Mouse (Mus musculus) heart, adult 2 months (tissue): Measurements from ENCODE around the gene Magi2. TPM values are rescaled to one million over a fixed set of nuclear protein-coding genes. Genes with fewer than 3 reads are reported as not detected.

ENCODE experiments used
- DNase-seq, 2 experiments: peaks; one replicate each; pipeline ENCODE4 v3.0.0; 2021
- H3K27ac ChIP-seq: fragments of 200-600 bp; 2 replicates; pipeline ENCODE4 v1.8.1; 2022
- H3K27me3 ChIP-seq: fragments of 200-500 bp; 2 replicates; pipeline ENCODE4 v1.6.1; 2012; ENCODE audit warnings: mild to moderate bottlenecking, low read length, inconsistent platforms, mixed read lengths; ENCODE audit not compliant: control insufficient read depth, insufficient read depth
- H3K36me3 ChIP-seq: fragments of 200-500 bp; 2 replicates; pipeline ENCODE4 v1.6.1; 2012; ENCODE audit warnings: low read length, inconsistent platforms; ENCODE audit not compliant: control insufficient read depth, insufficient read depth
- H3K4me1 ChIP-seq: fragments of 200-500 bp; 2 replicates; pipeline ENCODE4 v1.6.1; 2011; ENCODE audit warnings: low read length; ENCODE audit not compliant: control insufficient read depth, insufficient read depth
- H3K4me3 ChIP-seq: fragments of 200-600 bp; 2 replicates; pipeline ENCODE4 v1.8.1; 2022
- H3K79me2 ChIP-seq: fragments of 200-500 bp; replicated peaks from 2 replicates; pipeline ENCODE4 v1.6.1; 2012; ENCODE audit warnings: mild to moderate bottlenecking, inconsistent platforms, low read length, moderate library complexity, mixed read lengths; ENCODE audit not compliant: control insufficient read depth, insufficient read depth
- H3K9ac ChIP-seq: fragments of 200-500 bp; 2 replicates; pipeline ENCODE4 v1.6.1; 2012; ENCODE audit warnings: low read depth, mild to moderate bottlenecking, control low read depth, inconsistent platforms, low read length, mixed read lengths
- CTCF ChIP-seq: fragments of 200-600 bp; IDR thresholded peaks from 2 replicates; pipeline ENCODE4 v1.8.1; 2022; ENCODE audit warnings: antibody characterized with exemption, mild to moderate bottlenecking, moderate library complexity
- EP300 ChIP-seq: fragments of 200-500 bp; IDR thresholded peaks from 2 replicates; pipeline ENCODE4 v1.6.1; 2011; ENCODE audit warnings: low read depth, low read length, control low read depth; ENCODE audit not compliant: insufficient read depth
- POLR2A ChIP-seq: fragments of 200-500 bp; IDR thresholded peaks from 2 replicates; pipeline ENCODE4 v1.6.1; 2011; ENCODE audit warnings: mild to moderate bottlenecking, low read depth, low read length, control low read depth; ENCODE audit not compliant: insufficient read depth
- WGBS: fragments of 180-500 bp; shearing (Covaris S2); methylation state at CpG from one replicate; pipeline ENCODE4 v1.1.7; 2018; 5-methylcytosine and 5-hydroxymethylcytosine counted together
- intact Hi-C: fragments of 180-260 bp; cut with DNase I; formaldehyde crosslinking; loops from one replicate; pipeline ENCODE4 v1.15.1; 2025
- polyA plus RNA-seq: library from polyadenylated mRNA; depleted of rRNA; stranded (reverse); fragments of >200 nt; gene quantifications from 2 replicates; pipeline ENCODE4 v1.2.3, GENCODE M21; 2012
- total RNA-seq, 2 experiments: library from RNA; stranded (reverse); gene quantifications; 2 replicates each; pipeline ENCODE4 v1.2.3; 2021

Gene Magi2
- total and polyA plus RNA-seq, 3 experiments, result 2.0 to 8.2 (median 7.0) TPM

DNA sequence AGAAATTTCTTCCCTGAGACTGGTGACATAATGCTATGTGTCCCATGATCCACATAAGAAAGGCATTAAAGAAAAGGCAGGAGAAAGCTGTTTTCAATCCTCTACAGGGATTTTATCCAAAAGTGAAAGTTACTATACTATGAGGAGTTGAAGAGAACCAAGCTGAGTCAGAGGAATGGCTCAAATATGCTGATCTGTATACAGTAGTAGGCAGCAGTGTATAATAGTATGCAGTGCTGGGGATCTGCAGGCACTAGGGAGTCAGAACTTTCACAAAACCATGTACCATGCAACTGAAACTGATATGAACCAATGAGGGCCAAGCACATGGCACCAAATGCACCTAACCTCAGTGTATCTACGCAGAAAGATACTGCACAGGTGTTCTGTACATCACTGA, 855.5 kb downstream of the Magi2 start:
- no peak overlapping the region for H3K27ac ChIP-seq
- H3K9ac ChIP-seq, result no peak overlapping the region
- H3K36me3 ChIP-seq, result no peaks in the 10 kb centered on the region
- TF ChIP-seq CTCF (no peak), POLR2A (no peak), EP300 (no peak)
- DNase-seq, result no peak
- no peaks in the 10 kb centered on the region for H3K27me3 ChIP-seq
- WGBS, result 91% methylated on average over 1 of the region's 1 CpGs
- H3K4me3 ChIP-seq, result no peak overlapping the region
- intact Hi-C loops, result no loop called here
- H3K4me1 ChIP-seq, result no peaks in the 10 kb centered on the region
- no peaks in the 10 kb centered on the region for H3K79me2 ChIP-seq

DNA sequence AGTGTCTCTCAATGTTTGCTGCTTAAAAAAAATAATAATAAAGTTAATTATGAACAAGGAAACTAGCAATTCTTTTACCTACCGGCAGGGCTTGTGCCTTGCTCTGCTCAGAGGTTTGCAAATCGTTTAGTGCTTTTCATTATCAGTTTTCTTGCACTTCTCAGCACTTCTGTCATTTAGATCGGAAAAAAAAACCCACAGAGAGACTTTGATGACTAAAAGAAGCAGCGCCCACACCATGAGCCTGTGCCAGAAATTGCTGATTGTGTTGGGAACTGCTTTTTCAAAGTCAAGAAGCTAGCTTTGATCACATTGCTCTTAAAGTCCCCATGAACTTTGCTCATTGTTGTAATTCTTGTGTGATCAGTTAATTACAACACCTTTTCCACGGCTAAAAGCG, 860.2 kb downstream of the Magi2 start:
- TF ChIP-seq POLR2A (no peak), EP300 (no peak), CTCF (no peak)
- no peak for DNase-seq
- intact Hi-C loops, result no loop called here
- H3K4me3 ChIP-seq, result no peak overlapping the region
- H3K27me3 ChIP-seq, result no peaks in the 10 kb centered on the region
- no peak overlapping the region for H3K9ac ChIP-seq
- H3K36me3 ChIP-seq, result no peaks in the 10 kb centered on the region
- H3K4me1 ChIP-seq, result no peaks in the 10 kb centered on the region
- H3K27ac ChIP-seq, result no peak overlapping the region
- WGBS, result 42% methylated on average over 6 of the region's 6 CpGs
- H3K79me2 ChIP-seq, result no peaks in the 10 kb centered on the region

DNA sequence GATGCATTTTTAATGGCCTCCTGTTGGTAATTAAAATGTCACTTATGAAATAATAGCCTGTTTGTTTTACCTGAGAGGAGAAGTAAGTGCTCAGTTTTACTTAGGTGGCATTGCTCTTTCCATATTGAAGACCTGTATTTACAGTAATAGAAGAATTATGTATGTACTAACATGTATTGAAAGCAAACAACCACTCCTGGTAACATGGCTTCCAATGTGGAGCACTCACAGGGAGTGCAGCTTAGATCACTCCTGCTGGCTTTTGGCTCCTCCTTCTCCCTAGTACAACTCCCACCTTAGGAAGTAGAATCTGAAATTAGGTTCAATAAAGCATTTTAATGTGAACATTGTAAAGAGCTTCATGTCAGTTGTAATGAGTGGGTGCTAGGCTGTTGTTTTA, 877.0 kb downstream of the Magi2 start:
- intact Hi-C loops, result no loop called here
- Histone ChIP-seq H3K27me3 (no peaks in the 10 kb centered on the region), H3K4me1 (no peaks in the 10 kb centered on the region), H3K4me3 (no peak overlapping the region), H3K36me3 (no peaks in the 10 kb centered on the region), H3K79me2 (no peaks in the 10 kb centered on the region), H3K27ac (no peak overlapping the region), H3K9ac (no peak overlapping the region)
- no peak for TF ChIP-seq EP300
- no peak for TF ChIP-seq POLR2A
- TF ChIP-seq CTCF, result no peak
- no peak for DNase-seq

DNA sequence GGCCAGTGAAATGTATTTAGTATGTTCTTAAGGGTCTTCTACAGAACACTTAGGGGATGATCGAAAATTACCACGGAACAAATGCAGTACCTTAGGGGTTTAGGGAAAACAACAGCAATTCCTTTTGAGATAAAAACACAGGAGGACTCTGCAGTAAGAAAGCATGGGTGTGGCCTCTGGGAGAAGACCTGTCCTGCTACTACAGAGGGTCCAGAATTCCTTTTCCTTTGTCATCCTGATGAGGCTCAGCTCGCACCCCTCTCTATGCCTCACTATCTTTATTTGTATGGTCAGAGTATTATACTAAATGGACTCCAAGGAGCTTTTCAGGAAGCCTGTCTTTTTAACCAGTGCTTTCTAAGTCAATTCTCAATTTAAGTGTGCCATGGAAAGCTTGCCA, 877.7 kb downstream of the Magi2 start:
- WGBS, result 63% methylated on average over 3 of the region's 3 CpGs
- TF ChIP-seq CTCF (no peak), EP300 (no peak)

DNA sequence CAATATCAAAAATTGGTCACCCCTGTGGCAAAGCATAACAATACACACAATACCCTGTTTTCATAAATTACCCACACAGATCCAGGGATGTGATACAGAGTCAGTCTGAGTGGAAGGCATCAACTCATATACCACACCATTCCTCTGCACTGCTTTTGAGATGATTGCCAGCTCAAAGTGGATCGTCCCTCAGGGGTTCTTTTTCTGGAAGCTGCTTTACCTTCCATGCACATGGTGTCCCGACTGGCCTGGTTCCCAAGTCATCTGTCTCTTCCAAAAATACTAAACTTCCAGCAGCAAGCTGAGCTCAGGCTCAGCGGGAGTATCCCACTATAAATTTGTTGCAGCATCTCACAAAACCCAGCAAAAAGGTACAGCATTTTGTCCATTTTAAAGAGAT, 882.7 kb downstream of the Magi2 start:
- H3K36me3 ChIP-seq, result no peaks in the 10 kb centered on the region
- no peak overlapping the region for H3K4me3 ChIP-seq
- H3K4me1 ChIP-seq, result no peaks in the 10 kb centered on the region
- no peak overlapping the region for H3K27ac ChIP-seq
- intact Hi-C loops, result no loop called here
- TF ChIP-seq POLR2A, result no peak
- no peak for TF ChIP-seq CTCF
- TF ChIP-seq EP300, result no peak
- WGBS, result 64% methylated on average over 3 of the region's 3 CpGs
- DNase-seq, result no peak
- H3K79me2 ChIP-seq, result no peaks in the 10 kb centered on the region
- H3K27me3 ChIP-seq, result no peaks in the 10 kb centered on the region
- H3K9ac ChIP-seq, result no peak overlapping the region

More for the DNA sequence above, 877.7 kb downstream of the Magi2 start:
- DNase-seq, result no peak
- intact Hi-C loops, result no loop called here
- H3K27me3 ChIP-seq, result no peaks in the 10 kb centered on the region
- no peak overlapping the region for H3K27ac ChIP-seq
- no peaks in the 10 kb centered on the region for H3K79me2 ChIP-seq
- no peaks in the 10 kb centered on the region for H3K36me3 ChIP-seq
- no peak overlapping the region for H3K9ac ChIP-seq
- no peaks in the 10 kb centered on the region for H3K4me1 ChIP-seq
- no peak overlapping the region for H3K4me3 ChIP-seq

DNA sequence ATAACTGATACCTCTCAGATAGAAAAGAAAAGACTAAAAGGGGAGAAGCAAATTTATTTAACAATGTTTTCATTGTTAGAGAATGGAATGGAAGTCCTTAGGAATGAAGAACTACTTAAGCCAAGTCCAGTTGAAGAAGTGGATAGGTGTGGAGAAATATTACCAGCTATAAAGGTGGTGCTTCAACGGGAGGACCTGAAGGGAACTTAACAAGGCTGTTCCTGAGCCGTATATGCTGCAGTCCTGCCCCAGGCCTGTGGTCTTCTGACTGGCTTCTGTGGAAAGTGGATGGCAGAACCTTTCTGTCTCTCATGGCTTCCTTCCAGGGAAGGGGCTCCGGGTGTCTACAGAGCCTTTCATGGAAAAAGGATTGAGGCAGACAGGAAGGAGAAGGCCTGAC, 890.3 kb downstream of the Magi2 start:
- no peaks in the 10 kb centered on the region for H3K36me3 ChIP-seq

More for the DNA sequence above, 890.3 kb downstream of the Magi2 start:
- no peaks in the 10 kb centered on the region for H3K4me1 ChIP-seq
- no peaks in the 10 kb centered on the region for H3K27me3 ChIP-seq
- H3K9ac ChIP-seq, result no peak overlapping the region
- WGBS, result 64% methylated on average over 3 of the region's 3 CpGs
- no peaks in the 10 kb centered on the region for H3K79me2 ChIP-seq
- no peak for DNase-seq
- no peak overlapping the region for H3K4me3 ChIP-seq
- TF ChIP-seq EP300 (no peak), POLR2A (no peak), CTCF (no peak)
- intact Hi-C loops, result no loop called here
- no peak overlapping the region for H3K27ac ChIP-seq
